Mouse (Mus musculus) c-Kit-positive CD71-positive TER-119-negative erythroid progenitor cells, embryonic 14.5 days (primary cell): ENCODE results near the gene Gimap4.

Experiments
- DNase-seq: peaks from one replicate; pipeline ENCODE4 v3.0.0-alpha.2; 2013; ENCODE audit warnings: low read depth

The Gimap4 gene

DNA sequence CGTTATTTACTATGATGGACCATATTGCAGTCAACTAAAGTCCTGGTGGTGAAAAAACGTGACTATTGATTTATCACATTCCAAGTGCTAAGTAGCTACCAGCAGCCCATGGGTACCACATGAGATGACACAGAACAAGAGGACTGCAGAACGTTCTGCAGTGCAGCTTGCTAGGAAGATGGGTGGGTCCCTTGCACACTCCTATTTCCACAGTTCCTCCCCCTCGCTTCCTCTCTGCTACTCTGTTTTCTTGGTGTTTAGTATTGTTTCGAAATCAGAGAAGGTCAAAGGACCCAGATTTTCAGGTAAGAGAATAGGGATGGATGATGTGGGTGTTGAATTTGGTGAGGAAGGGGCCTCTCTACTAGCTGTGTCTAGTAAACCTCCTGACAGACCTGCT is at the start of gene Gimap4:
TSS of gene Gimap4 (plus strand) at position 231 of the 400 bp plus-strand sequence.
- DNase-seq = no peak

DNA sequence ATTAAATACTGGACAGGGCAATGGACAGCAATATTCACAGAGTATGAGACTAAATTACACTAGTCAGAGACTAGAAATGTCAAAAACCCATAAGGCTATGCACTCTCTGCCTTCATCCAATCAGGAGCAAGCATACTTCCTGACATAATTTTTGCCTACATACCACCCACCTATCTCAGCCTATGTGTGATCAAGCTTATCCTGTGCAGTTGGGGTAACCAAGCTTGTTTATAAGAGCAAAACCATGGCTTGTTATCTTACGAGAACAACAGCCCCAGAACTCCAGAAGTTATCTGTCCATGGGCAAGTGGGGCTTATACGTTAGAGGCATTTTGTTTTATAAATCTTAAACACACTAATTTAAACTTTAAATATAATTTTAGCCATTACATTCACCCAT is 49.2 kb upstream of the Gimap4 start:
- peak; percentile 11 for DNase-seq

GRCm38 (mm10) chr6:48636515-48636914 is 47.8 kb upstream of the Gimap4 start:
- no peak for DNase-seq

GRCm38 (mm10) chr6:48637811-48638500 is 46.4 kb upstream of the Gimap4 start:
- DNase-seq = no peak

GRCm38 (mm10) chr6:48638553-48638952 is 45.8 kb upstream of the Gimap4 start:
- DNase-seq = no peak

DNA sequence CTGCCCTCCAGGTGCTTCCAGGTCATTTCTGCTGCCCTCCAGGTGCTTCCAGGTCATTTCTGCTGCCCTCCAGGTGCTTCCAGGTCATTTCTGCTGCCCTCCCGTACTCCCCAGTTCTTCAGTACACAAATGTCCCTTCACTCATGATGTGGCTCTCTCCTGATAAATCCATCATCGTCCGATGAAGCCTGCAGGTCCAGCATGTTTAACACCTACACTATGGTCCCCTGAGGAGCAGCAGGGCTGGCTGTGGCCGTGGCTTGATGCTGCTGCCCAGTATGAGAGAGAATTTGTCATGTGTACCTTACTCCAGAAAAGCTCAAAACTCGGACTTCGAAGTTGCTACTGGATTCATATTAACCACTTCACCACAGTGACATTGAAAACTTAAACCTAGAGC is 43.0 kb upstream of the Gimap4 start:
- no peak for DNase-seq

DNA sequence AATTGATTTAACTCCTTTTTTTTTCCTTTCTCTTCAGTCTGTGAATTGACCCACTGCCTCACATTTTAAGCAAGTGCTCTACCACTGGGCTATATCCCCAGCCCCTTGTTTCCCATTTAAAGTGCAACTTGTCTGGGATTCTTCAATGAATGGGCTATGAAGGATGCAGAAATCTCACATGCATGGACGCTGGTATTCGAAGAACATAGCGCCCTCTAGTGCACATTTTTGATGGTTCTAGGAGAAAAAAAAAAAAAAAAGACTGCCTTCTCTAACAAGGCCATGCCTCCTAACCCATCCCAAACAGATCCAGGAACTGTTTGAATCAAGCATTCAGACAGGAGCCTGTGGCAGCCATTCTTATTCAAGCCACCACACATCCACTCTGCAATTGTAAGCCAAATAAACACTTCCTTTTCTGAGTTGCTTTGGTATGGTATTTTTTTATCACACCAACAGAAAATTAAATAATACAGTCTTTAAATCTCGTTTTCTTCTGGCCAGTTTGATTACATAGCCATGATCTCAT is 41.5 kb upstream of the Gimap4 start:
- DNase-seq = peak; percentile 39

GRCm38 (mm10) chr6:48645660-48646308 is 38.6 kb upstream of the Gimap4 start:
- peak; percentile 40 for DNase-seq

DNA sequence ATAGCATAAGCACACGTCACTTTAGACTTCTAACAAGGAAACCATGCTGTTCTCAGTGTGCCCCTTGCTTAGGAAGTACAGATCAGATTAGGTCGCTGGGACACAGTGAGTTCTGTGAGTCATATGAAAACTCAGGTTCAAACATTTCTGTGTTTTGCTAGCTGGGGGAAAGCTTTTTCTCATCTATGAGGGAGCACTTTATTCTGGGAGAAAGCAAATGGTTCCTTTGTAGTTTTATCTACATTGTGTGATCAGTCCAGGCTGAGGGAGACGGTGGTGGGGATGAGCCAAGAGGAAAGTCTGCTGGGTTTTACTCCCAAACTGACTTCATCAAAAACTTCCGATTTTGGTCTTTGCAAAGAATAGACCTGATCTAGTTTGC is 38.0 kb upstream of the Gimap4 start:
- DNase-seq = no peak

- DNase-seq = no peak
Measured at GRCm38 (mm10) chr6:48646995-48647394, 37.4 kb upstream of the Gimap4 start, which contains the start of gene Gimap8. Gimap8 (plus strand) TSS chr6:48647234.

GRCm38 (mm10) chr6:48647611-48648010 is 36.7 kb upstream of the Gimap4 start:
- no peak for DNase-seq

- DNase-seq = no peak
Measured at GRCm38 (mm10) chr6:48648779-48649178, 35.6 kb upstream of the Gimap4 start.

DNA sequence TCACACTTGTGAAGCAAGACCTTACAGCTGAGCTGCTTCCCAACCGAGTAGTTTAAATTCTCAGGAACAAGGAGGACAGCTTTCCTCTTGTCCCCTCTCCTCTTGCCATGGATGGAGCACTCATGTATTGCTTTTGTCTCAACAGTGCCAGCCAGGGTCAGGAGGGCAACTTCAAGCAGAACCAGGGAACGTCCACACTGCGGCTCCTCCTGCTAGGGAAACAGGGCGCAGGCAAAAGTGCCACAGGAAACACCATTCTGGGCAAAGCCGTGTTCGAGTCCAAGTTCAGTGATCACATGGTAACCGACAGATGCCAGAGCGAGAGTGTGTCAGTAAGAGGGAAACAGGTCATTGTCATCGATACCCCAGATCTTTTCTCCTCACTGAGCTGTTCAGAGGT is 34.3 kb upstream of the Gimap4 start:
- no peak for DNase-seq

GRCm38 (mm10) chr6:48658721-48659120 is 25.6 kb upstream of the Gimap4 start:
- no peak for DNase-seq

DNA sequence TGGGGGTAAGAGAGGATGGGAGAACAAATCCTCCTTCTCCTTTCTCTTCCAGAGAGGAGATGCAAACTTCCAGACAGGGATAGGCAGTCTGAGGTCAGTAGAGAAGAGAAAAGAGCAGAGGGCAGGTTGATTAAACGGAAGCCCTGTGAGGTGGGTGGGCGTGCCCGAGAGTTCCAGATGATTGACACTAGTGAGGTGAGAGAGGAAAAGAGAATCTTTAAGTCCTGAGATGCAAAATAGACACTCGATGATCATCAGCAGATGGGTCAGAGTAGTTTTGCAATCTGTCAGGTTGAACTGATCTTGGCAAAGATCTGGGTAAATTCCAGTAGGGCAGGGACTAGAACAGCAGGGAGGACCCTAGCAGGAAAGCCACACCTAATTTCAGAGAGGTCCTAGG is 19.6 kb upstream of the Gimap4 start:
- DNase-seq = no peak

DNA sequence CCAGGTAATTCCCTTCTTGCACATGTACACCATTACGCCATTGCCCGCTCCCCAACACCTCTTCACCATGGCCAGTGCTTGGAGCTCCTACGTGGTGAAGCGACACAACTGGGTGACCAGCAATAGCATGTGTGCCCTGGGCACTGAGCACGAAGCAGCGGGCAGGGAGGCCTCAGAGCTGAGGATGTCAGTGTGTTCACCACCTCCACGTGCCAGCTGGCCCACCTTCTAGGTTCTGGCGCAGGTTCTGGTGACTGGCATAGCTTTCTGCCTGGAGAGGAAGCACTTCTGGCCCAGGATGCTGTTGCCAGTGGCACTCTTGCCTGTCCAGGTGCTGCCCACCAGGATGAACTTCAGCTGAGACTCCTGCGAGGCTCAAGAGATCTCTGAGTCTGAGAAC is 18.9 kb upstream of the Gimap4 start:
- DNase-seq = no peak

DNA sequence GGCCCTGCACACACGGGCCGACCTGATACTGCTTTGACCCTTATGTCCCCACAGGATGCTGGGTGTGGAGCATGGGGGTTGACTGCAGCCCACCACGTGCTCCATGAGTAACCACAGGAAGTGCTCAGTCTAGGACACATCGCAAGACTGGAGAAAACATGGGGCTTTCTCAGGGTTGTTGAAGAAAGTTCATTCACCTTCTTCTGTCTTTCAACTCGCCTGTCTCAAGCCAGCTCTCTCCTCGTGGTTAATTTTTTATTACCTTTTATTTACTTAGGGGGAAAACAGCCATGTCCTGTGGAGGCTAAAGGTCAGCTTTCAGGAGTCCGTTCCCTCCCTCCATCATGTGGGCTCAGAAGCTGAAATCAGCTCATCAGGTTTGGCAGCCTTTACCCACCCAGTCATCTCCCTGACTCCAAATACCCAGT is 18.2 kb upstream of the Gimap4 start:
- no peak for DNase-seq

GRCm38 (mm10) chr6:48668022-48668421 is 16.3 kb upstream of the Gimap4 start:
- no peak for DNase-seq

GRCm38 (mm10) chr6:48669446-48669969 is 14.8 kb upstream of the Gimap4 start:
- DNase-seq = no peak

DNA sequence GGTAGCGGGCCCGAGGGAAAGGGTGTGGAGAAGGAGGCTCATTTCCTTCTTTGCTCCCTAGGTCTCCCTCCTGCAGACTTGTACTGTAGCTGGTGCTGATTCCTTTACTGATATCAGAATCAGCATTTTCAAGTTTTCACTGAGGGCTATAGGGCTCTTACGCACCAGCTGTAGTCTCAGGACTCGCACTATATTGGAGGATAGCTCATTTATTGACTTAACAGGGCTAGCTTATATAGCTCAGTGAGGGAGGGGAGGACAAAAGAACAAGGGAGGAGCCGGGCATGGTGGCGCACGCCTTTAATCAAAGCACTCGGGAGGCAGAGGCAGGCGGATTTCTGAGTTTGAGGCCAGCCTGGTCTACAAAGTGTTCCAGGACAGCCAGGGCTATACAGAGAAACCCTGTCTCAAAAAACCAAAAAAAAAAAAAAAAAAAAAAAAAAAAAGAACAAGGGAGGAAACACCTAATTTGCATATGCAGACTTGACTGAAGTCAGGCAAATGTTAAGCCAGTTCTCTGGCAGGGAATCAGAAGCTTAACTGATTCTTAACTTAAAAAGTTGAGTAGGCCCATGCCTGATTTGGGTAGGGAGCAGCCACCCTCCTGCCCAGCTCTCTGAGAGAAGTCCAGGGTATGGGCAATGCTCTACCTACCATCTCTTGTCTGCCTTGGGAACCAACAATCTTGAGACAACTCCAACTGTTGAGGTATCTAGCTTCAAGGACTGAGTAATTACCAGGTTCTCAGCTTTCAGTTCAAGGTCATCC is 9.9 kb upstream of the Gimap4 start:
- no peak for DNase-seq

GRCm38 (mm10) chr6:48675400-48675930 is 8.9 kb upstream of the Gimap4 start:
- DNase-seq = no peak
